Mouse (Mus musculus): Measurements from ENCODE around the gene Atf1. TPM values are rescaled to one million over a fixed set of nuclear protein-coding genes. Genes with fewer than 3 reads are reported as not detected.

Atf1 gene
- total RNA-seq, 1 experiment = 47.2 TPM

DNA sequence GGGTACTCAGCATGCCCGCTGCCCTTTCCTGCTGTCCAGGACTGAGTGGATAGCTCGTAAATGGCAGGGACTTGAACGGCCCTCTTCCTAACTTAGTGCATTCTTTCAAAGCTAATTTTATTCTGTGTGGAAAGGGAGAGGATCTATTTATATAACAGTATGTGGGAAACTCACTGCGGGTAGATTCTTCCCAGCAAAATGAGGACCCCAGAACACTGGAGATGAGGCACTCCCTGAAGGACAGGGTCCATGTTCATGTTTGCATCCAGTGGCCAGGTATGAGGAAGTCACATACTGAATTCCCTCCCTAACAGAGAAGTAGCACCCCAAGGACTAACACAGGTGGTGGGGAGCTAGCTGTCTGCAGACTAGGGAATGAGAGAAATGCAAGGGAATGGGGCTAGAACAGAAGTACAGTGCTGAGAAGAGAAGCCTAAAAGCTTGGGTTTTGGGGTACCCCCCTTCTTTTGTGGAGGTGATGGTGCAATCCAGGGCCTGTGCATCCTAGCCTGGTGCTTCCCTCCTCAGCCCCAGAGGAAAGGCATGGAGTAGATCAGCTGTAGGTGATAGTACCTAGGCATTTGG, 25.1 kb upstream of the Atf1 start:
- Histone ChIP-seq H3K9me3 (ENCODE audit: control insufficient read depth, insufficient read depth, low read depth, low read length) (no peaks in the 10 kb centered on the region), H3K4me1 (ENCODE audit: control insufficient read depth in 2 of 2, insufficient read depth in 2 of 2, low read length in 2 of 2, poor library complexity in 1 of 2) (no peaks in the 10 kb centered on the region), H3K27ac (ENCODE audit: insufficient read depth, low read depth, low read length, poor library complexity, severe bottlenecking) (no peak overlapping the region; the same call in 1 of the 2 replicates), H3K4me3 (ENCODE audit: insufficient read depth in 1 of 2, low read depth in 1 of 2, low read length in 2 of 2, poor library complexity in 1 of 2, severe bottlenecking in 1 of 2) (no peak overlapping the region), H3K36me3 (ENCODE audit: control insufficient read depth, insufficient read depth, low read length, poor library complexity, severe bottlenecking) (peaks cover 26% of the 10 kb centered on the region), H3K9ac (ENCODE audit: insufficient read depth, low read depth, low read length, poor library complexity, severe bottlenecking) (no peak overlapping the region)
- DNase-seq (ENCODE audit: low read depth, low spot score) = no peak
- in situ Hi-C loops (cut with MboI; ENCODE audit: low sequenced_read_pairs in 2 of 2, unreplicated experiment in 2 of 2) = no loop called here
- TF ChIP-seq ZC3H11A (IDR thresholded peaks at IDR 0.05; ENCODE audit: borderline replicate concordance, low read depth, low read length) (no peak), HCFC1 (IDR thresholded peaks at IDR 0.05; ENCODE audit: borderline replicate concordance, insufficient read depth, low read length) (no peak), CHD2 (IDR thresholded peaks at IDR 0.05; ENCODE audit: low read depth, low read length) (no peak), MAFK (IDR thresholded peaks at IDR 0.05; ENCODE audit: insufficient read depth, low read depth, low read length) (no peak), ZNF384 (IDR thresholded peaks at IDR 0.05; ENCODE audit: low read depth, low read length) (no peak)

DNA sequence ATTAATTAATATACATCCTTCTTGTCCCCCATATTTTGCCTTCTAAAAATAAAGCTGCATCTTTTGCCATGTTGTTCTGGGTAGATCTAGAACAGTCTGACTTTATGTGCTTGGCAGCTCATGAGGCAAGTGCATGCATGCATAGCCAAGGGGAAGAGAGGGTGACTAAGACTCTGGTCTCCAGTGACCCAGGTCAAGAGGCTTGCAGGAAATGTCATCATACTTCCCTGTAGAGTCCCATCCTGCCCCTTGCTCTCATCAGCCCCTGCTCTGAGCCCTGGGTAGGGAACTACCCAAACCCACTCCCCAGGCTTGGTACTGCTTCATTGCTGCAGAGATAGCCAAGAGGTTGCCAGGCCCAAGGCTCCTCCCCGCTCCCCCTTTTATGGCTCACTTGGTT, 23.0 kb upstream of the Atf1 start:
- TF ChIP-seq ZC3H11A (IDR thresholded peaks at IDR 0.05; ENCODE audit: borderline replicate concordance, low read depth, low read length) (no peak), ZNF384 (IDR thresholded peaks at IDR 0.05; ENCODE audit: low read depth, low read length) (no peak), MAFK (IDR thresholded peaks at IDR 0.05; ENCODE audit: insufficient read depth, low read depth, low read length) (no peak), CHD2 (IDR thresholded peaks at IDR 0.05; ENCODE audit: low read depth, low read length) (no peak), HCFC1 (IDR thresholded peaks at IDR 0.05; ENCODE audit: borderline replicate concordance, insufficient read depth, low read length) (no peak)
- H3K9me3 ChIP-seq (ENCODE audit: control insufficient read depth, insufficient read depth, low read depth, low read length) = no peaks in the 10 kb centered on the region
- H3K27ac ChIP-seq (ENCODE audit: insufficient read depth, low read depth, low read length, poor library complexity, severe bottlenecking) = no peak overlapping the region
- peaks cover 0 to 3% of the 10 kb centered on the region in 2 experiments; a peak in 1 of 4 replicates for H3K4me1 ChIP-seq (ENCODE audit: control insufficient read depth in 2 of 2, insufficient read depth in 2 of 2, low read length in 2 of 2, poor library complexity in 1 of 2)
- H3K9ac ChIP-seq (ENCODE audit: insufficient read depth, low read depth, low read length, poor library complexity, severe bottlenecking) = no peak overlapping the region
- peaks cover 21% of the 10 kb centered on the region for H3K36me3 ChIP-seq (ENCODE audit: control insufficient read depth, insufficient read depth, low read length, poor library complexity, severe bottlenecking)
- H3K4me3 ChIP-seq (ENCODE audit: insufficient read depth in 1 of 2, low read depth in 1 of 2, low read length in 2 of 2, poor library complexity in 1 of 2, severe bottlenecking in 1 of 2) = no peak overlapping the region
- in situ Hi-C loops (cut with MboI; ENCODE audit: low sequenced_read_pairs in 2 of 2, unreplicated experiment in 2 of 2) = no loop called here
- DNase-seq (ENCODE audit: low read depth, low spot score) = no peak

DNA sequence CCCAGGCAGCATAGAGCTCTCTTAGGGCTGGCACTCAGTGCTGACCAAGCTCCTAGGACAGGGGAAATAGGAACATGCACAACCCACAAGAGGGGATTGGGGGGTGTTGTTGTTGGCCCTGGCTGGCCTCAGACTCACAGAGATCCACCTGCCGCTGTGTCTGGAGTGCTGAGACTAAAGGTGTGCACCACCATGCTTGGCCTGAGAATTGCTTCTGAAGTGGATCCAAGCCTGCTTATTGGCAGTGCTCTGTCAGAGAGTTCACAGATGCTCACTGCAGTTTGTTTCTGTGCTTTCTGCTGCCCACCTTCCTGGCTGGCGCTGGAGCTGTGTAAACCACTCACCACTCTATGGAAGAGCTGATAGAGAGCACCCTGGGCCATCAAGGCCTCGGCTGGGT, 17.6 kb upstream of the Atf1 start:
- in situ Hi-C loops (cut with MboI; ENCODE audit: low sequenced_read_pairs in 2 of 2, unreplicated experiment in 2 of 2) = no loop called here
- H3K9me3 ChIP-seq (ENCODE audit: control insufficient read depth, insufficient read depth, low read depth, low read length) = no peaks in the 10 kb centered on the region
- no peak overlapping the region for H3K4me3 ChIP-seq (ENCODE audit: insufficient read depth in 1 of 2, low read depth in 1 of 2, low read length in 2 of 2, poor library complexity in 1 of 2, severe bottlenecking in 1 of 2)
- peaks cover 27% of the 10 kb centered on the region; the same call in 1 of the 2 replicates for H3K36me3 ChIP-seq (ENCODE audit: control insufficient read depth, insufficient read depth, low read length, poor library complexity, severe bottlenecking)
- no peak overlapping the region; the same call in 1 of the 2 replicates for H3K27ac ChIP-seq (ENCODE audit: insufficient read depth, low read depth, low read length, poor library complexity, severe bottlenecking)
- TF ChIP-seq MAFK (IDR thresholded peaks at IDR 0.05; ENCODE audit: insufficient read depth, low read depth, low read length) (no peak), CHD2 (IDR thresholded peaks at IDR 0.05; ENCODE audit: low read depth, low read length) (no peak), ZNF384 (IDR thresholded peaks at IDR 0.05; ENCODE audit: low read depth, low read length) (no peak), ZC3H11A (IDR thresholded peaks at IDR 0.05; ENCODE audit: borderline replicate concordance, low read depth, low read length) (no peak), HCFC1 (IDR thresholded peaks at IDR 0.05; ENCODE audit: borderline replicate concordance, insufficient read depth, low read length) (no peak)
- no peak for DNase-seq (ENCODE audit: low read depth, low spot score)
- peaks cover 0 to 10% of the 10 kb centered on the region in 2 experiments; a peak in 2 of 4 replicates for H3K4me1 ChIP-seq (ENCODE audit: control insufficient read depth in 2 of 2, insufficient read depth in 2 of 2, low read length in 2 of 2, poor library complexity in 1 of 2)
- no peak overlapping the region for H3K9ac ChIP-seq (ENCODE audit: insufficient read depth, low read depth, low read length, poor library complexity, severe bottlenecking)

DNA sequence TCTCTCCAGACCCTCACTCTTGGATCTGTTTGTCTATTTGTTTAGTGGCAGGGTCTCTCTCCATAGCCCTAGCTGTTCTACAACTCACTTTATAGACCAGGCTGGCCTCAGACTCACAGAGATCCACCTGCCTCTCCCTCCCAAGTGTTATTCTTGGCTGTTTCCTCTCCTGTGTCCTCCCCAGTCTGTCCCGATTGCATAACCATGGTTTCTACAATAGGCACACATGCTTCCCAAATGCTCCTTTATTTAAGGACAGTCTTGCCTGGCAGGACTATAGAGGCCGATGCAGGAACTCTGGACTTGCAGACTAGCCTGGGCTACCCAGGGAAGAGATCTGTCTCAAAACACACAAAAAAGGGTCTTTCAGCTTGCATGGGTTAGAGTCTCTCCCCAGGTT, 14.3 kb upstream of the Atf1 start:
- no peak for TF ChIP-seq HCFC1 (IDR thresholded peaks at IDR 0.05; ENCODE audit: borderline replicate concordance, insufficient read depth, low read length)
- no peak for TF ChIP-seq MAFK (IDR thresholded peaks at IDR 0.05; ENCODE audit: insufficient read depth, low read depth, low read length)
- no peak for TF ChIP-seq CHD2 (IDR thresholded peaks at IDR 0.05; ENCODE audit: low read depth, low read length)
- TF ChIP-seq ZNF384 (IDR thresholded peaks at IDR 0.05; ENCODE audit: low read depth, low read length) = no peak
- no peak for TF ChIP-seq ZC3H11A (IDR thresholded peaks at IDR 0.05; ENCODE audit: borderline replicate concordance, low read depth, low read length)
- in situ Hi-C loops (cut with MboI; ENCODE audit: low sequenced_read_pairs in 2 of 2, unreplicated experiment in 2 of 2) = no loop called here

More for the DNA sequence above, 14.3 kb upstream of the Atf1 start:
- Histone ChIP-seq H3K4me1 (ENCODE audit: control insufficient read depth in 2 of 2, insufficient read depth in 2 of 2, low read length in 2 of 2, poor library complexity in 1 of 2) (peaks cover 0 to 10% of the 10 kb centered on the region in 2 experiments; a peak in 2 of 4 replicates), H3K9ac (ENCODE audit: insufficient read depth, low read depth, low read length, poor library complexity, severe bottlenecking) (no peak overlapping the region), H3K4me3 (ENCODE audit: insufficient read depth in 1 of 2, low read depth in 1 of 2, low read length in 2 of 2, poor library complexity in 1 of 2, severe bottlenecking in 1 of 2) (no peak overlapping the region), H3K27ac (ENCODE audit: insufficient read depth, low read depth, low read length, poor library complexity, severe bottlenecking) (no peak overlapping the region), H3K36me3 (ENCODE audit: control insufficient read depth, insufficient read depth, low read length, poor library complexity, severe bottlenecking) (peaks cover 28% of the 10 kb centered on the region; the same call in 1 of the 2 replicates), H3K9me3 (ENCODE audit: control insufficient read depth, insufficient read depth, low read depth, low read length) (no peaks in the 10 kb centered on the region)
- no peak for DNase-seq (ENCODE audit: low read depth, low spot score)
